Mouse (Mus musculus) CD4-positive naive resting alpha-beta T cell, adult 57 days (primary cell): ENCODE data around the gene Nedd4. TPM values are rescaled to one million over a fixed set of nuclear protein-coding genes. Genes with fewer than 3 reads are reported as not detected.

Experiments used
- total RNA-seq: library from RNA; stranded (reverse); gene quantifications from one replicate; pipeline ENCODE4 v1.2.4, GENCODE M21; 2023

Nedd4 gene
- total RNA-seq: 12.8 TPM

GRCm38 (mm10) chr9:72661895-72662661 is at the start of gene Nedd4:
Gene Nedd4 (plus strand): TSS chr9:72662346.

Other genes starting within 250 kb of the Nedd4 start
- gene Mns1, start 224.3 kb upstream of the Nedd4 start, total RNA-seq: 1.2 TPM
- gene Tex9, start 170.1 kb upstream of the Nedd4 start, total RNA-seq: 11.5 TPM
- gene Rfx7, start 130.1 kb upstream of the Nedd4 start, total RNA-seq: 71.0 TPM
- 0.06 TPM for gene Prtg, start 144.5 kb downstream of the Nedd4 start, total RNA-seq